Mouse (Mus musculus): ENCODE measurements at regions not wholly inside any gene's neighbourhood (a gene's known extent, or its start where the extent isn't known, plus 50 kb on each side); places are given as distances from the start of the nearest gene placed in this dataset.
A peak's percentile ranks its signal among the peaks of the same experiment; 100 is the strongest.

- H3K36me3 ChIP-seq (ENCODE audit: control insufficient read depth, insufficient read depth, low read length), result no peaks in the 10 kb centered on the region
- H3K4me3 ChIP-seq (ENCODE audit: low read length), result no peak overlapping the region
- no peak for ATAC-seq (ENCODE audit: low read depth)
- no peaks in the 10 kb centered on the region for H3K9me3 ChIP-seq (ENCODE audit: control insufficient read depth, low read length)
- H3K4me2 ChIP-seq (ENCODE audit: low read depth, low read length), result no peak overlapping the region
- no peaks in the 10 kb centered on the region for H3K4me1 ChIP-seq (replicated peaks; ENCODE audit: control insufficient read depth, insufficient read depth, low read length)
- 55% methylated on average over 5 of the region's 5 CpGs for WGBS
- no peak overlapping the region for H3K27ac ChIP-seq (ENCODE audit: low read length)
- H3K27me3 ChIP-seq (ENCODE audit: control insufficient read depth, insufficient read depth, low read depth, low read length), result no peaks in the 10 kb centered on the region
- no peak overlapping the region for H3K9ac ChIP-seq (ENCODE audit: low read length)
Measured at GRCm38 (mm10) chr12:54369217-54369616, 165.6 kb upstream of the Egln3 start.

GRCm38 (mm10) chr12:54364381-54365095, 160.9 kb upstream of the Egln3 start:
- Histone ChIP-seq H3K27ac (ENCODE audit: low read length) (no peak overlapping the region), H3K27me3 (ENCODE audit: control insufficient read depth, insufficient read depth, low read depth, low read length) (no peaks in the 10 kb centered on the region), H3K9me3 (ENCODE audit: control insufficient read depth, low read length) (no peaks in the 10 kb centered on the region; the same call in 1 of the 2 replicates), H3K4me1 (replicated peaks; ENCODE audit: control insufficient read depth, insufficient read depth, low read length) (no peaks in the 10 kb centered on the region), H3K36me3 (ENCODE audit: control insufficient read depth, insufficient read depth, low read length) (no peaks in the 10 kb centered on the region), H3K4me3 (ENCODE audit: low read length) (no peak overlapping the region), H3K4me2 (ENCODE audit: low read depth, low read length) (no peak overlapping the region), H3K9ac (ENCODE audit: low read length) (no peak overlapping the region)
- no peak; the same call in 1 of the 2 replicates for ATAC-seq (ENCODE audit: low read depth)
- 82% methylated on average over 11 of the region's 11 CpGs for WGBS

- no peak overlapping the region for H3K4me2 ChIP-seq (ENCODE audit: low read depth, low read length)
- H3K9me3 ChIP-seq (ENCODE audit: control insufficient read depth, low read length), result no peaks in the 10 kb centered on the region; the same call in 1 of the 2 replicates
- WGBS, result 93% methylated on average over 4 of the region's 4 CpGs
- no peaks in the 10 kb centered on the region for H3K36me3 ChIP-seq (ENCODE audit: control insufficient read depth, insufficient read depth, low read length)
- H3K4me3 ChIP-seq (ENCODE audit: low read length), result no peak overlapping the region
- no peaks in the 10 kb centered on the region for H3K4me1 ChIP-seq (replicated peaks; ENCODE audit: control insufficient read depth, insufficient read depth, low read length)
- no peak for ATAC-seq (ENCODE audit: low read depth)
- H3K27me3 ChIP-seq (ENCODE audit: control insufficient read depth, insufficient read depth, low read depth, low read length), result no peaks in the 10 kb centered on the region
- no peak overlapping the region for H3K9ac ChIP-seq (ENCODE audit: low read length)
- H3K27ac ChIP-seq (ENCODE audit: low read length), result no peak overlapping the region
Measured at GRCm38 (mm10) chr12:54361762-54362161, 158.1 kb upstream of the Egln3 start.

- no peak for ATAC-seq (ENCODE audit: low read depth)
- no peak overlapping the region for H3K4me3 ChIP-seq (ENCODE audit: low read length)
Measured at GRCm38 (mm10) chr12:54354187-54354586, 150.5 kb upstream of the Egln3 start.

GRCm38 (mm10) chr12:54353694-54354093, 150.0 kb upstream of the Egln3 start:
- no peak overlapping the region for H3K27ac ChIP-seq (ENCODE audit: low read length)
- H3K4me1 ChIP-seq (replicated peaks; ENCODE audit: control insufficient read depth, insufficient read depth, low read length), result peaks cover 9% of the 10 kb centered on the region; the same call in 1 of the 2 replicates
- no peak overlapping the region for H3K4me3 ChIP-seq (ENCODE audit: low read length)
- H3K27me3 ChIP-seq (ENCODE audit: control insufficient read depth, insufficient read depth, low read depth, low read length), result no peaks in the 10 kb centered on the region
- no peaks in the 10 kb centered on the region for H3K9me3 ChIP-seq (ENCODE audit: control insufficient read depth, low read length)
- no peak overlapping the region for H3K9ac ChIP-seq (ENCODE audit: low read length)
- no peaks in the 10 kb centered on the region for H3K36me3 ChIP-seq (ENCODE audit: control insufficient read depth, insufficient read depth, low read length)
- 50% methylated on average over 7 of the region's 7 CpGs for WGBS
- no peak overlapping the region for H3K4me2 ChIP-seq (ENCODE audit: low read depth, low read length)
- ATAC-seq (ENCODE audit: low read depth), result 0 out of 2 replicates have a peak, but pooled peaks have one; percentile 23

More at GRCm38 (mm10) chr12:54354187-54354586, 150.5 kb upstream of the Egln3 start:
- H3K36me3 ChIP-seq (ENCODE audit: control insufficient read depth, insufficient read depth, low read length), result no peaks in the 10 kb centered on the region
- no peak overlapping the region for H3K4me2 ChIP-seq (ENCODE audit: low read depth, low read length)
- no peak overlapping the region for H3K27ac ChIP-seq (ENCODE audit: low read length)
- peaks cover 9% of the 10 kb centered on the region; the same call in 1 of the 2 replicates for H3K4me1 ChIP-seq (replicated peaks; ENCODE audit: control insufficient read depth, insufficient read depth, low read length)
- no peaks in the 10 kb centered on the region for H3K27me3 ChIP-seq (ENCODE audit: control insufficient read depth, insufficient read depth, low read depth, low read length)
- WGBS, result 55% methylated on average over 6 of the region's 6 CpGs
- H3K9ac ChIP-seq (ENCODE audit: low read length), result no peak overlapping the region
- no peaks in the 10 kb centered on the region for H3K9me3 ChIP-seq (ENCODE audit: control insufficient read depth, low read length)

GRCm38 (mm10) chr12:54352963-54353606, 149.4 kb upstream of the Egln3 start:
- Histone ChIP-seq H3K9ac (ENCODE audit: low read length) (0 out of 2 replicates have a peak overlapping the region, but pooled peaks have one; percentile 29), H3K27me3 (ENCODE audit: control insufficient read depth, insufficient read depth, low read depth, low read length) (no peaks in the 10 kb centered on the region), H3K4me2 (ENCODE audit: low read depth, low read length) (no peak overlapping the region), H3K9me3 (ENCODE audit: control insufficient read depth, low read length) (no peaks in the 10 kb centered on the region), H3K4me1 (replicated peaks; ENCODE audit: control insufficient read depth, insufficient read depth, low read length) (peaks cover 9% of the 10 kb centered on the region; the same call in 1 of the 2 replicates), H3K36me3 (ENCODE audit: control insufficient read depth, insufficient read depth, low read length) (no peaks in the 10 kb centered on the region), H3K4me3 (ENCODE audit: low read length) (no peak overlapping the region), H3K27ac (ENCODE audit: low read length) (no peak overlapping the region)
- no peak for ATAC-seq (ENCODE audit: low read depth)
- WGBS, result 57% methylated on average over 10 of the region's 10 CpGs

GRCm38 (mm10) chr12:54350293-54350692, 146.6 kb upstream of the Egln3 start:
- Histone ChIP-seq H3K4me3 (ENCODE audit: low read length) (no peak overlapping the region), H3K4me1 (replicated peaks; ENCODE audit: control insufficient read depth, insufficient read depth, low read length) (peaks cover 9% of the 10 kb centered on the region; the same call in 1 of the 2 replicates), H3K9me3 (ENCODE audit: control insufficient read depth, low read length) (no peaks in the 10 kb centered on the region), H3K27me3 (ENCODE audit: control insufficient read depth, insufficient read depth, low read depth, low read length) (no peaks in the 10 kb centered on the region), H3K4me2 (ENCODE audit: low read depth, low read length) (no peak overlapping the region), H3K9ac (ENCODE audit: low read length) (no peak overlapping the region), H3K27ac (ENCODE audit: low read length) (no peak overlapping the region), H3K36me3 (ENCODE audit: control insufficient read depth, insufficient read depth, low read length) (no peaks in the 10 kb centered on the region)
- ATAC-seq (ENCODE audit: low read depth), result peak; percentile 77
- WGBS, result 6% methylated on average over 1 of the region's 1 CpGs

GRCm38 (mm10) chr12:54349403-54349802, 145.7 kb upstream of the Egln3 start:
- no peak overlapping the region for H3K9ac ChIP-seq (ENCODE audit: low read length)
- H3K36me3 ChIP-seq (ENCODE audit: control insufficient read depth, insufficient read depth, low read length), result no peaks in the 10 kb centered on the region
- H3K9me3 ChIP-seq (ENCODE audit: control insufficient read depth, low read length), result no peaks in the 10 kb centered on the region
- H3K4me2 ChIP-seq (ENCODE audit: low read depth, low read length), result no peak overlapping the region
- no peak for ATAC-seq (ENCODE audit: low read depth)
- H3K4me1 ChIP-seq (replicated peaks; ENCODE audit: control insufficient read depth, insufficient read depth, low read length), result peaks cover 9% of the 10 kb centered on the region; the same call in 1 of the 2 replicates
- no peaks in the 10 kb centered on the region for H3K27me3 ChIP-seq (ENCODE audit: control insufficient read depth, insufficient read depth, low read depth, low read length)
- H3K27ac ChIP-seq (ENCODE audit: low read length), result no peak overlapping the region
- WGBS, result 85% methylated on average over 2 of the region's 2 CpGs
- H3K4me3 ChIP-seq (ENCODE audit: low read length), result no peak overlapping the region

GRCm38 (mm10) chr12:54343493-54343892, 139.8 kb upstream of the Egln3 start:
- no peak overlapping the region for H3K4me2 ChIP-seq (ENCODE audit: low read depth, low read length)
- H3K4me3 ChIP-seq (ENCODE audit: low read length), result no peak overlapping the region
- no peaks in the 10 kb centered on the region for H3K27me3 ChIP-seq (ENCODE audit: control insufficient read depth, insufficient read depth, low read depth, low read length)
- no peaks in the 10 kb centered on the region for H3K4me1 ChIP-seq (replicated peaks; ENCODE audit: control insufficient read depth, insufficient read depth, low read length)
- H3K27ac ChIP-seq (ENCODE audit: low read length), result no peak overlapping the region
- no peak for ATAC-seq (ENCODE audit: low read depth)
- no peaks in the 10 kb centered on the region for H3K36me3 ChIP-seq (ENCODE audit: control insufficient read depth, insufficient read depth, low read length)
- H3K9ac ChIP-seq (ENCODE audit: low read length), result no peak overlapping the region
- WGBS, result 83% methylated on average over 5 of the region's 5 CpGs
- H3K9me3 ChIP-seq (ENCODE audit: control insufficient read depth, low read length), result no peaks in the 10 kb centered on the region

Data from lung, embryonic 16.5 days (tissue).